Mouse (Mus musculus): ENCODE results near the gene Fggy.

DNA sequence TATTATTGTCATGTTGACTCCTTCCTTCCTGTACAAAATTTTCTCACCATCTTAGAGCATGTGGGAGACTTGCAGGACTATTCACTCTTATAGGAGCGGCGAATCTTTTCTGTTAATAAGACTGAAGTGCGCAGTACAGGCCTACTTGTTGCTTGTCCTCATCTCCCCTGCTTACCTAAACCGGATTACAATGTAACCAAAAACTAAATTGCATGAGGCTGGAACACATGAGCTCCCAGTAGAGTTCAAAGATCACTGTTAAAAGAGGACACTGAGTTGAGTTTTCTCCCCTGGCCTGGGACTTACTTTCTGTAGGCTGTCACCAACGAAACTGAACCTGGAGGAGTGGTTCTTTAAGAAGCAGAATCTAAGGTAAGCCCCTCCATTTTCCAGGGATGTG is 21.9 kb downstream of the Fggy start:
- TF ChIP-seq POLR2A (IDR thresholded peaks at IDR 0.05; ENCODE audit: control insufficient read depth, low read depth, low read length) (no peak), CTCF (IDR thresholded peaks at IDR 0.05; ENCODE audit: control insufficient read depth, insufficient read depth, insufficient replicate concordance, low read depth, low read length) (no peak)
